Mouse (Mus musculus) MEL (cell line): Measurements from ENCODE around the gene Fam131c. TPM values are rescaled to one million over a fixed set of nuclear protein-coding genes. Genes with fewer than 3 reads are reported as not detected.

Source experiments
- DNase-seq: peaks from one replicate; pipeline ENCODE4 v3.0.0; 2011; ENCODE audit warnings: low read depth, low spot score
- H3K27ac ChIP-seq: 2 replicates; pipeline ENCODE4 v1.5.1; 2012; ENCODE audit warnings: low read depth, mild to moderate bottlenecking, control low read depth, low read length, moderate library complexity; ENCODE audit not compliant: control insufficient read depth
- H3K27me3 ChIP-seq, 2 experiments: fragments of 150-350 bp in 1 of 2; sonication (generic) in 1 of 2; 2 replicates each; pipeline ENCODE4 v1.6.1; 2012; ENCODE audit warnings: low read length in 2 of 2, mild to moderate bottlenecking in 2 of 2, improper control_type of control experiment in 1 of 2, moderate library complexity in 1 of 2; ENCODE audit not compliant: insufficient read depth in 2 of 2, control insufficient read depth in 1 of 2
- H3K36me3 ChIP-seq, 2 experiments: 2 replicates each; pipeline ENCODE4 v1.6.1; 2012 to 2014; ENCODE audit warnings: low read length in 2 of 2, improper control_type of control experiment in 1 of 2, inconsistent platforms in 1 of 2, mild to moderate bottlenecking in 1 of 2; ENCODE audit not compliant: insufficient read depth in 2 of 2, control insufficient read depth in 1 of 2
- H3K4me1 ChIP-seq, 2 experiments: fragments of 150-350 bp in 1 of 2; sonication (generic) in 1 of 2; 2 replicates each; pipeline ENCODE4 v1.6.1; 2012; ENCODE audit warnings: low read length in 2 of 2, improper control_type of control experiment in 1 of 2, mild to moderate bottlenecking in 1 of 2; ENCODE audit not compliant: insufficient read depth in 2 of 2, control insufficient read depth in 1 of 2
- H3K4me3 ChIP-seq, 2 experiments: fragments of 150-350 bp in 1 of 2; sonication (generic) in 1 of 2; 2 replicates each; pipeline ENCODE4 v1.5.1; 2012; ENCODE audit warnings: low read depth in 2 of 2, low read length in 2 of 2, mild to moderate bottlenecking in 2 of 2, moderate library complexity in 2 of 2, control low read depth in 1 of 2, improper control_type of control experiment in 1 of 2; ENCODE audit not compliant: control insufficient read depth in 1 of 2, insufficient read depth in 1 of 2
- H3K79me2 ChIP-seq: 2 replicates; pipeline ENCODE4 v1.6.1; 2012; ENCODE audit warnings: mild to moderate bottlenecking, low read length, moderate library complexity; ENCODE audit not compliant: control insufficient read depth, poor library complexity, insufficient read depth
- H3K9ac ChIP-seq: 2 replicates; pipeline ENCODE4 v1.6.1; 2012; ENCODE audit warnings: low read depth, mild to moderate bottlenecking, control low read depth, low read length, moderate library complexity; ENCODE audit not compliant: control insufficient read depth, poor library complexity, severe bottlenecking
- H3K9me3 ChIP-seq: fragments of 150-350 bp; sonication (generic); replicated peaks from 2 replicates; pipeline ENCODE4 v1.6.1; 2012; ENCODE audit warnings: mild to moderate bottlenecking, low read length, improper control_type of control experiment, moderate library complexity; ENCODE audit not compliant: insufficient read depth
- CTCF ChIP-seq, 3 experiments: IDR thresholded peaks in 2 of 3; conservative IDR thresholded peaks in 1 of 3; 2 replicates each; pipeline ENCODE4 v1.5.1; 2011 to 2012; ENCODE audit warnings: low read length in 3 of 3, low read depth in 2 of 3, mild to moderate bottlenecking in 2 of 3, improper control_type of control experiment in 1 of 3, inconsistent platforms in 1 of 3, mixed read lengths in 1 of 3, moderate library complexity in 1 of 3; ENCODE audit not compliant: control insufficient read depth in 1 of 3, insufficient read depth in 1 of 3, poor library complexity in 1 of 3, severe bottlenecking in 1 of 3
- E2F4 ChIP-seq: IDR thresholded peaks from 2 replicates; pipeline ENCODE4 v1.6.1; 2011; ENCODE audit warnings: low read depth, low read length, improper control_type of control experiment, borderline replicate concordance
- ELF1 ChIP-seq: IDR thresholded peaks from 2 replicates; pipeline ENCODE4 v1.6.1; 2014; ENCODE audit warnings: low read depth, mild to moderate bottlenecking, inconsistent platforms, low read length, improper control_type of control experiment, moderate library complexity
- EP300 ChIP-seq, 2 experiments: IDR thresholded peaks; 2 replicates each; pipeline ENCODE4 v1.6.1; 2011; ENCODE audit warnings: improper control_type of control experiment in 2 of 2, low read length in 2 of 2, low read depth in 1 of 2, mild to moderate bottlenecking in 1 of 2
- HCFC1 ChIP-seq: IDR thresholded peaks from 2 replicates; pipeline ENCODE4 v1.6.1; 2012; ENCODE audit warnings: low read depth, mild to moderate bottlenecking, inconsistent platforms, low read length, improper control_type of control experiment, moderate library complexity
- MAFK ChIP-seq: IDR thresholded peaks from 2 replicates; pipeline ENCODE4 v1.6.1; 2011; ENCODE audit warnings: low read depth, mild to moderate bottlenecking, low read length, improper control_type of control experiment, borderline replicate concordance
- MAX ChIP-seq: IDR thresholded peaks from 2 replicates; pipeline ENCODE4 v1.6.1; 2011; ENCODE audit warnings: low read length, improper control_type of control experiment
- MYB ChIP-seq: IDR thresholded peaks from 2 replicates; pipeline ENCODE4 v1.6.1; 2011; ENCODE audit warnings: mild to moderate bottlenecking, low read depth, low read length, improper control_type of control experiment
- NELFE ChIP-seq: IDR thresholded peaks from 2 replicates; pipeline ENCODE4 v1.6.1; 2011; ENCODE audit warnings: low read depth, low read length, improper control_type of control experiment
- POLR2AphosphoS5 ChIP-seq: IDR thresholded peaks from 2 replicates; pipeline ENCODE4 v1.6.1; 2012; ENCODE audit warnings: low read depth, borderline replicate concordance, mild to moderate bottlenecking, inconsistent platforms, low read length, moderate library complexity, mixed read lengths
- RAD21 ChIP-seq: IDR thresholded peaks from 2 replicates; pipeline ENCODE4 v1.6.1; 2011; ENCODE audit warnings: mild to moderate bottlenecking, low read depth, low read length, improper control_type of control experiment
- RCOR1 ChIP-seq: IDR thresholded peaks from 2 replicates; pipeline ENCODE4 v1.6.1; 2012; ENCODE audit warnings: low read depth, mild to moderate bottlenecking, inconsistent platforms, low read length, improper control_type of control experiment
- TCF12 ChIP-seq: IDR thresholded peaks from 2 replicates; pipeline ENCODE4 v1.6.1; 2014; ENCODE audit warnings: low read depth, mild to moderate bottlenecking, inconsistent platforms, low read length, improper control_type of control experiment, moderate library complexity
- UBTF ChIP-seq: IDR thresholded peaks from 2 replicates; pipeline ENCODE4 v1.6.1; 2012; ENCODE audit warnings: low read depth, mild to moderate bottlenecking, inconsistent platforms, low read length, improper control_type of control experiment, moderate library complexity, borderline replicate concordance; ENCODE audit not compliant: insufficient read depth
- USF1 ChIP-seq: IDR thresholded peaks from 2 replicates; pipeline ENCODE4 v1.6.1; 2014; ENCODE audit warnings: low read depth, mild to moderate bottlenecking, inconsistent platforms, low read length, improper control_type of control experiment, moderate library complexity
- ZMIZ1 ChIP-seq: IDR thresholded peaks from 2 replicates; pipeline ENCODE4 v1.6.1; 2012; ENCODE audit warnings: low read depth, mild to moderate bottlenecking, inconsistent platforms, low read length, improper control_type of control experiment, moderate library complexity
- ZNF384 ChIP-seq: IDR thresholded peaks from 2 replicates; pipeline ENCODE4 v1.6.1; 2012; ENCODE audit warnings: low read depth, mild to moderate bottlenecking, inconsistent platforms, low read length, improper control_type of control experiment
- polyA plus RNA-seq, 2 experiments: library from polyadenylated mRNA; stranded (reverse) in 1 of 2; unstranded in 1 of 2; fragments of >175 nt in 1 of 2; fragments of >200 nt in 1 of 2; gene quantifications; 2 replicates each; pipeline versions ENCODE4 v1.2.1 to v1.2.4; 2012; ENCODE audit warnings: low replicate concordance in 2 of 2, low read depth in 1 of 2; ENCODE audit not compliant: insufficient read length in 2 of 2, insufficient read depth in 1 of 2, missing spikeins in 1 of 2
- total RNA-seq: library from RNA; depleted of rRNA; stranded (reverse); fragments of 300-350 nt; gene quantifications from 2 replicates; pipeline ENCODE4 v1.2.3, GENCODE M21; 2012

Gene Fam131c
- total and polyA plus RNA-seq, 3 experiments: not detected

GRCm38 (mm10) chr4:141397861-141398260, 29.8 kb downstream of the Fam131c start:
- no peaks in the 10 kb centered on the region for H3K36me3 ChIP-seq
- H3K27ac ChIP-seq: no peak overlapping the region
- no peak overlapping the region for H3K9ac ChIP-seq
- DNase-seq: no peak
- no peak for TF ChIP-seq NELFE
- peaks cover 0 to 3% of the 10 kb centered on the region in 2 experiments; a peak in 2 of 4 replicates for H3K27me3 ChIP-seq
- no peaks in the 10 kb centered on the region for H3K79me2 ChIP-seq
- no peaks in the 10 kb centered on the region for H3K4me1 ChIP-seq
- H3K4me3 ChIP-seq: no peak overlapping the region
- no peaks in the 10 kb centered on the region for H3K9me3 ChIP-seq

GRCm38 (mm10) chr4:141398545-141398944, 30.5 kb downstream of the Fam131c start, which contains the start of gene Clcnka:
Gene Clcnka, minus strand, starts transcription at chr4:141398724.
- Histone ChIP-seq H3K79me2 (no peaks in the 10 kb centered on the region), H3K27me3 (peaks cover 0 to 3% of the 10 kb centered on the region in 2 experiments; a peak in 2 of 4 replicates), H3K4me1 (no peaks in the 10 kb centered on the region), H3K9ac (no peak within 1 kb of the TSS), H3K27ac (no peak within 1 kb of the TSS), H3K4me3 (no peak within 1 kb of the TSS), H3K9me3 (no peaks in the 10 kb centered on the region), H3K36me3 (no peaks in the 10 kb centered on the region)
- DNase-seq: no peak
- TF ChIP-seq EP300 (IDR thresholded peaks at IDR 0.05; ENCODE audit: low read depth in 1 of 2, low read length in 2 of 2): no peak
- TF ChIP-seq UBTF: no peak
- TF ChIP-seq ZNF384: no peak
- TF ChIP-seq MYB: no peak
- no peak for TF ChIP-seq CTCF (IDR thresholded peaks at IDR 0.05 in 2 of 3, conservative IDR thresholded peaks at IDR 0.05 in 1 of 3; ENCODE audit: control insufficient read depth in 1 of 3, insufficient read depth in 1 of 3, low read depth in 2 of 3, low read length in 3 of 3, poor library complexity in 1 of 3, severe bottlenecking in 1 of 3)
- no peak for TF ChIP-seq POLR2AphosphoS5
- no peak for TF ChIP-seq TCF12
- no peak for TF ChIP-seq ZMIZ1
- no peak for TF ChIP-seq E2F4
- no peak for TF ChIP-seq MAFK
- no peak for TF ChIP-seq MAX
- no peak for TF ChIP-seq HCFC1
- no peak for TF ChIP-seq ELF1
- no peak for TF ChIP-seq RCOR1
- TF ChIP-seq USF1: no peak
- TF ChIP-seq RAD21: no peak
